Comparison of ENCODE assay signal across 8 mouse cellular contexts in the genomic region with DNA sequence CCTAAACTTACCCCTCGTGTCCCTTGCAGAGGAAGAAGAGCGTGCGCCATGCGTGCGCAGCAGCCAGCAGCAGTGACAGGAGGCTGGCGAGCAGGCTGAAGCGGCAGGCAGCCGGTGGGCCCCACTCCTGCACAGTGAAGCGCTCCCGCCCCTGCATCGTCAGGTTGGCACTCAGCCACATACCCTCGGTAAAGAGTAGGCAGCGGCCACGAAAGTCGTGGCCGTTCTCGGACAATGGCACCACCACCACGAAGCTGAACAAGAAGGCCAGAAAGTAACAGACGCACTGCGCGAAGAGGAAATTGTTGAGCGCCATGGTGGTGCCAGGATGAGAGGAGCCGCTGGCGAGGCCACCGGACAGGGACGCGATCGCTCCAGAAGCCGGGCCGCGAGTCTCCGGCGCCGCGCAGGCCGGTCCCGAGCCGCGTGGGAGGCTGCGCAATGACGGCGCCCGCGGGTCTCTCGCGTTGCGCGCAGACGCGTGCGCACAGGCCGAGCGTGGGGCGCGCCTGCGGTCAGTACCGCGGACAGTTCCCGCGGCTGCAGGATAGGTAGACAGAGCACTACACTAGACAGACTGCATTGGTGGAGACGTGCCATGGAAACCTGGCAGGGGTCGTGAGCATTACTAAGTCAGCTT. TPM values are rescaled to one million over a fixed set of nuclear protein-coding genes. Genes with fewer than 3 reads are reported as not detected.
DNase-seq lines count a peak whose midpoint lies in the region; ATAC-seq lines count a peak whose summit lies in the region.

No protein-coding gene starts in this region.

- H3K4me2 ChIP-seq in forebrain, embryonic 12.5 days = peak overlapping the region; percentile 62
- peak overlapping the region; percentile 66 for H3K4me2 ChIP-seq in limb, embryonic 15.5 days

- intact Hi-C loops in heart, postnatal 25 days (cut with DNase I) = no loop called here

- no peaks in the 10 kb centered on the region for H3K9me3 ChIP-seq in heart, embryonic 10.5 days
- H3K9me3 ChIP-seq in forebrain, embryonic 12.5 days = no peaks in the 10 kb centered on the region
- H3K9me3 ChIP-seq in limb, embryonic 15.5 days = no peaks in the 10 kb centered on the region

- no peak overlapping the region for H3K27ac ChIP-seq in heart, embryonic 10.5 days
- H3K27ac ChIP-seq in forebrain, embryonic 12.5 days = peak overlapping the region; percentile 63
- no peak overlapping the region for H3K27ac ChIP-seq in limb, embryonic 15.5 days

- peaks cover 16% of the 10 kb centered on the region for H3K4me1 ChIP-seq in heart, embryonic 10.5 days
- H3K4me1 ChIP-seq in forebrain, embryonic 12.5 days = peaks cover 43% of the 10 kb centered on the region
- peaks cover 7% of the 10 kb centered on the region for H3K4me1 ChIP-seq in limb, embryonic 15.5 days

- 1% methylated on average over 62 of the region's 62 CpGs for WGBS in heart, embryonic 10.5 days
- under 1% methylated on average over 61 of the region's 62 CpGs for WGBS in forebrain, embryonic 12.5 days
- WGBS in limb, embryonic 15.5 days = 4% methylated on average over 62 of the region's 62 CpGs

- ATAC-seq in forebrain, embryonic 12.5 days (ENCODE audit: low FRiP score) = peak; percentile 57; the same call in 1 of the 2 replicates
- 0 out of 2 replicates have a peak, but pooled peaks have one; percentile 50 for ATAC-seq in limb, embryonic 15.5 days (ENCODE audit: insufficient number of reproducible peaks, low FRiP score, low TSS enrichment, low read depth)

- H3K4me3 ChIP-seq in heart, embryonic 10.5 days = peak overlapping the region; percentile 58
- peak overlapping the region; percentile 42 for H3K4me3 ChIP-seq in forebrain, embryonic 12.5 days (replicated peaks)
- H3K4me3 ChIP-seq in limb, embryonic 15.5 days = peak overlapping the region; percentile 32

- DNase-seq in heart, embryonic 10.5 days (ENCODE audit: low spot score) = no peak
- no peak for DNase-seq in heart, postnatal 25 days (ENCODE audit: low spot score)
- DNase-seq in MN1 (ENCODE audit: low spot score) = peak; percentile 69
- peak; percentile 18 for DNase-seq in induced T-regulatory cell, adult 2 months (ENCODE audit: low read depth)
- peak; percentile 76 for DNase-seq in retina, postnatal 1 day
- no peak for DNase-seq in spleen, adult 18-20 months

- peaks cover 63% of the 10 kb centered on the region for H3K27me3 ChIP-seq in heart, embryonic 10.5 days (ENCODE audit: insufficient read depth, poor library complexity, severe bottlenecking)
- peaks cover 54% of the 10 kb centered on the region for H3K27me3 ChIP-seq in forebrain, embryonic 12.5 days
- H3K27me3 ChIP-seq in limb, embryonic 15.5 days = peaks cover 53% of the 10 kb centered on the region

- peak overlapping the region; percentile 51 for H3K9ac ChIP-seq in forebrain, embryonic 12.5 days
- no peak overlapping the region for H3K9ac ChIP-seq in limb, embryonic 15.5 days

- no peaks in the 10 kb centered on the region for H3K36me3 ChIP-seq in heart, embryonic 10.5 days
- no peaks in the 10 kb centered on the region for H3K36me3 ChIP-seq in forebrain, embryonic 12.5 days (replicated peaks)
- H3K36me3 ChIP-seq in limb, embryonic 15.5 days = no peaks in the 10 kb centered on the region

RNA-seq across cellular contexts. Expression of gene Tmem179, which starts 5.7 kb away (rescaled TPM):
- polyA plus RNA-seq in heart, embryonic 10.5 days (2016; fragmentation: Nextera tagmentation; extraction: Ambion mirVana) = 1.2 and 1.5 TPM in 2 replicates
- total RNA-seq in heart, postnatal 25 days (2021) = not detected
- polyA plus RNA-seq in forebrain, embryonic 12.5 days (2016; fragmentation: Nextera tagmentation; extraction: Ambion mirVana) = 10.7 and 11.5 TPM in 2 replicates
- polyA plus RNA-seq in limb, embryonic 15.5 days (2015; fragmentation: Nextera tagmentation; extraction: Ambion mirVana) = 0.10 and 0.45 TPM in 2 replicates

RNA-seq across cellular contexts. Expression of gene A530016L24Rik, which starts 21.6 kb away (rescaled TPM):
- polyA plus RNA-seq in heart, embryonic 10.5 days (2016; fragmentation: Nextera tagmentation; extraction: Ambion mirVana) = 5.6 and 12.4 TPM in 2 replicates
- total RNA-seq in heart, postnatal 25 days (2021) = 10 to 100 TPM; 24.6 to 26.9 TPM
- not detected in 2 replicates for polyA plus RNA-seq in forebrain, embryonic 12.5 days (2016; fragmentation: Nextera tagmentation; extraction: Ambion mirVana)
- polyA plus RNA-seq in limb, embryonic 15.5 days (2015; fragmentation: Nextera tagmentation; extraction: Ambion mirVana) = 0.47 and 0.50 TPM in 2 replicates

Comparison
In these comparisons a context has a peak if more than half of its experiments do, and no peak if none do; other contexts are left out.
1. DNase-seq: peak in MN1 (single experiment), induced T-regulatory cell, adult 2 months (single experiment) and retina, postnatal 1 day (single experiment); none in heart, embryonic 10.5 days (single experiment), heart, postnatal 25 days (single experiment) and spleen, adult 18-20 months (0 of 2).
2. Peak in every context shown above with its lines, with median percentiles within 50 percentile points of each other: H3K4me3 ChIP-seq.